Mouse (Mus musculus) embryo, embryonic 10 days (tissue): ENCODE data around the gene Fubp3.

ENCODE experiments used
- DNase-seq: peaks from one replicate; pipeline ENCODE4 v3.0.0-alpha.2; 2015; ENCODE audit warnings: low spot score

Fubp3 gene

DNA sequence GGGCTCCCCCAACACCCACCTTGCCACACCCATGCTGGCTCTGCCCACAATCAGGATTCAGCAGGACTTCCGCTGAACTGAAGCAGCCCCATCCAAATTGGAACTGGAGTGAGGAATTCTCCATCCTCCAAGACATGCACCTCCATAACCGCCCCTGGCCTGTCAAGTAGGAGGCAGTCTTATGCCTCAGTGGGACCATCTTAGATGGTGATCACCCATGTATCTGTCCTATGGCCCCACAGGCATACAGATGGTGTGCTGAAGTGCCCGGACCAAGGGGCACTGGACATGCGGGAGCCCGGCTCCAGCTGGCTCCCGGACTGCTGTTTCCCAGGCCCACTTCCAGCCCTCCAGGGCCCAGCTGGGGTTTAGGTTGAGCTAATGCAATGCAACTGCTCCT lies 46.8 kb downstream of the Fubp3 start:
- DNase-seq, result no peak

DNA sequence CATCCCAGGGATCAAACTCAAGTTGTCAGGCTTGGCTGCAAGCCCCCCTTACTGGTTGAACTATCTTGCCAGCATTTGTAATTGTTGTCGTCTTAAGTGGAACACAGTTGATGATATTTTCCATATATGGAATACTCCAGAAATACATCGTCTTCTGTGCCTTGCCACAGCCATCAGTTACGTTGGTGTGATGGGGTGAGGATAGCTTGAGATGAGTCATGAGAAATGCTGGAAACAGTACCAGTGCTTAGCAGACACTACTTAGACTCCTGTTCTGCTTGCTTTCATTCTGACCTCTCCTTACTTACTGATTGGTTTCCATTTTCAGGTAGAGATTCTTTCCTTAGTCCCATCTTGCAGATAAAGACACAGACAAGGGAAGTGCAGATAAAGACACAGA lies 61.1 kb downstream of the Fubp3 start:
- DNase-seq, result no peak

DNA sequence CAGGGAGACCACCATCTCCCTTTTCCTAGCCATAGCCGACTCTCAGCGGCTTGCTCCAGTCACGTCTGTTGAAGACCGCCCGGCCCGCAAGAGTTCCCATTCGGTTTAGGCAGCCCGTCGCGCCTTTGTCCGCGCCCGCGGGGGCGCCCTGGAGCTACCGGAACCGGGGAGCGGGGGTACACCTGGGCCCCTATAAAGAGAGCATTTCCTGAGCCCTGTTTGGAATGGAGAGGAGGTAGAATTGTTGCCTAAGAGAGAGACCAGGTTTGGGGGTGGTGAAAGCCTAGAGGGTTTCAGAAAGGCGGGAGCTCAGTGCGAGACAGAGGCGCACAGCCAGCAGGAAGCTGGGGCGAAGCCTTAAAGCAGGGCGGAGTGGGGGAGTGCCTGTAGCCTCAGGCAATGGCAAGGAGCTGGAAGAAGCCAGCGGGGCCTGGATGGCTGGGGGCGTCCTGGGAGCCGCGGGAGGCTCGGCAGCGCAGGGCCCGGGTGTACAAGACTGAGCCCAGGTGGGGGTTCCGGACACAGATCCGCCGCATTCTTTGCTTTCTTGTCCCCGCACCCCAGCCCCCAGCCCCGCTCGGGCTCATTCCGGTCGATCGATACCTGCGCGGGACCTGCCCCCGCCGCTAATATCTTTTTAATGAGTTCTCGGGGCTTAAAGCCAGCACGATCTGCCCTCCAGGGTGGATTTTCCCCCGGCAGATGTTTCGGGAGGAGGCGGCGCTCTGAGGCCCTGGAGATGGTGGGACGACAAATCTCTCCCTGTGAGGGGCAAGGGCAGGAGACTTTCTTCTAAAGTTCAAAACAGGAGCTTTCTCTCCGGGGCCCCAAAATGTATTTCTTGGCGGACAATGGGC lies 63.1 kb downstream of the Fubp3 start:
- peak; percentile 39 for DNase-seq

- peak; percentile 68 for DNase-seq
Measured at GRCm38 (mm10) chr2:31636138-31636741, 63.8 kb downstream of the Fubp3 start.

DNA sequence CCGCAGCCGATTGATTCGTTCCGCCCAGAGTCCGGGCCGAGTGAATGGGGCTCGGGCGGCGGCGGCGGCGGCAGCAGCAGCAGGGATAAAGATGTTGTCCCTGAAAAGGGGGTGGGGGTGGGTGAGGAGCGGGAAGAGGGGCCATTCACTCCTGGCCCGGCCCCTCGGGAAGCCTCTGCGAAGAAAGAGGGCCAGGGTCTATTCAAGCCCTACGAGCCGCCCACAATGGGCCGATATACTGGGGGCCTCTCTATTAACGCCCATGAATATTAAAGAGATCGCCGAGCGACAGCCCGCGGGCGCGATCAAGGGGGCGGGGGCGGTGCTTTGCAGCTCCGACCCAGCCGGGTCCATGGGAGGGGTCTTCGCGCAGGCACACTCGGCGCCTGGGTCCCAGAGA lies 64.3 kb downstream of the Fubp3 start:
- DNase-seq, result peak; percentile 79

GRCm38 (mm10) chr2:31637311-31637710 lies 64.9 kb downstream of the Fubp3 start:
- no peak for DNase-seq

DNA sequence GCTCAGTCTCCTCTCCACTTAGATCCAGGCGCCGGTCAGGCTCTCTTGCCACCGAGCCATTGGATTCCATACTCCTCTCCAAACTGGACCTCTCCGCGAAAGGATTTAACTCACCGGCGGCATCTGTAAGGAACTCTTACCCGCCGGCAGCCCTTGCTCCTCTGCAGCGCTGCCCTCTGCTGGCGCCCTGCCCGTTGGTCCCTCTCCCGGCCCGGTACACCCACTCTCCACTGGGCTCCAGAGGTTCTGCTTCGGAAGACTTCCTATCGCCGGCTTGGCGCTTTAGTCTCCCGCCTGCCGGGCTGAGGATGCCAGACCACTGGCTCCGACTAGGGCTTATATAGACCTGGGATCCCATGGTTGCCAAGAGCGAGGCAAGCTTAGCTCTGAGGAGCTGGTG lies 65.4 kb downstream of the Fubp3 start:
- peak; percentile 69 for DNase-seq

GRCm38 (mm10) chr2:31638581-31639465 lies 66.4 kb downstream of the Fubp3 start:
- no peak for DNase-seq

DNA sequence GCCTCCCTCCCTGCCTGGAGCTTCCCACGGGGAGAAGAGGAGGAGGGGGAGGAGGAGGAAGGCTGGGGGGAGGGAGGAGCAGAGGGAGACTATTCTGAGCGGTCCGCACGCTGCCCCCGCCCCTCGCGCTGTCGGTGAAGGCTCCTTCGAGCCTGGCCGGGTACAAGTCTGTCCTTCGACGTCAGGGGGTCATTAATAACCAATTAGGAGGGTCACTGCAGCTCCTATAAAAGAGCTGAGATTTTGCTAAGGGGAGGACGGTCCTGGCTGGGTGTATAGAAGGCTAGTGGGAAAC lies 67.0 kb downstream of the Fubp3 start:
- DNase-seq, result peak; percentile 53

DNA sequence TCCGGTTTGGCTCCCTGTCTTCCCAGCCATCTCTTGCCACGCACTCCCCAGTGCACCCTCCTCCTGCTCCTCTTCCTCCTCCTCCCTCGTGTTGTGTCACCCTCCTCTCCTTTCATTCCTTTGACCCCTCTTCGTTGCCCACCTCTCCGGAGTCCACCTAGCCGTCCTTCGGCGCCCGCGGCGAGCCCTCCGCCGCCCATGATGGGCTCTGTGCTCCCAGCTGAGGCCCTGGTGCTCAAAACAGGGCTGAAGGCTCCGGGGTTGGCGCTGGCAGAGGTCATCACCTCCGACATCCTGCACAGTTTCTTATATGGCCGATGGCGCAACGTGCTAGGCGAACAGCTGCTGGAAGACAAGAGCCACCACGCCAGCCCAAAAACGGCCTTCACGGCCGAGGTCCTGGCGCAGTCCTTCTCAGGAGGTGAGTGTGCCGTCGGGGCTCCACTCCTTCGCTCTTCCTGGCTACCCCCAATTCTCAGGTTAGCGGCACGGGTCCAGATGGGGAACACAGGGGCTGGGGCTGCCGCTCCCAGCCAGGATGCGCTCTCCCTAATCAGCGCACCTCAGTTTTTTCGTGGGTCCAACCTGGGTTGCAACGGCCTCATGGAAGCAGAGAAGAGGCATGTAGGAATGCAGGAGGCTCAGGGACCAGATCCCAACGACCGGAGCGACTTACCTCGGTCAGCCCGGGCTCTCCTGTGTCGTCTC lies 67.6 kb downstream of the Fubp3 start, which contains the start of gene Prdm12:
Gene Prdm12, plus strand, starts transcription at position 137 of the 708 bp plus-strand sequence.
- peak; percentile 51 for DNase-seq

GRCm38 (mm10) chr2:31640609-31641507 lies 68.4 kb downstream of the Fubp3 start:
- peak; percentile 71 for DNase-seq

DNA sequence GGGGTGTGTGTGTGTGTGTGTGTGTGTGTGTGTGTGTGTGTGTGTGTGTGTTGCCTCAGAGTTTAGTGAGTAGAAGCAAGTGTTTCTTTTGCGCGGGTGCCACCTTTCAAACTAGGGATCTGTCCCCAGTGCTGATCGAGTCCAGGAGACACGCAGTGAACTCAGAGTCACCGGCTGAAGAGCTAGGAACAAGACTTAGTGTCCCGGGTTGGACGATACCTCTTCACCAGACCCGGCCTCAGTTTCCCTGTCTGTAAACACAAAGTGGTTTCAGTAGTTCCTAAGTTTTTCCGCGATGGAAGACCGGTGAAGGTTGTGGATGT lies 69.0 kb downstream of the Fubp3 start:
- DNase-seq, result peak; percentile 43

- DNase-seq, result no peak
Measured at GRCm38 (mm10) chr2:31641929-31642328, 69.5 kb downstream of the Fubp3 start.

GRCm38 (mm10) chr2:31653971-31654853 lies 81.8 kb downstream of the Fubp3 start:
- peak; percentile 51 for DNase-seq

DNA sequence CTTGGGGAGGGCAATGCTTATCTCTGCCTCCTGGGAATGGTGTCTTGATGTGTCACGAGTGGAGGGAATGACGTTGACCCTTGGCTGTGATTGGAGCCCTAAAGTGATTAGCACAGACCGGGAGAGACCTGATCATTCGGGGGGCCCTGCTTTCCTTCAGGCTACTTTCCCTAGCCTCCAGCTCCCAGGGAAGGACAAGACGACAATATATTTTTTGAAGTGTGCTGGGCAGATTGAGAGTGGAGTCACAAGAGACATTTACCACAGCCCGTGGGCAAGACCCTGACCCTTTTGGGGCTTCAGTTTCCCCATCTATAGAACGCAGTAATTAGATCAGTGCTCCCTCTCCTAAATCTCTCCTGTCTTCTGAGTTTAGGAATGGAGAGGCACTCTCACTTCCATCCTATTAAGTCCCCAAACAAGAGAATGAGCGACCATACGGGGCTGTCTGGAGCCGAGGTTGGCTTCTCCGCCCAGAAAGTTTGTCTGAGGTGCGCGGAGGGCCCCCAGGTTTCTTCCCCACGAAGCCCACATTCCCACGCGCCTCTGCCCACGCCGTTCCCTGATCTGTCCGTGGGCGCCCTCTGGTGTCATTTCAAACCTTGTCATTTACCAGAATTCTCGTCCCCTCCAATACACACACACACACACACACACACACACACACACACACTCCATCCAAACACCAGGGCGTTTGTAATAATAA lies 82.6 kb downstream of the Fubp3 start:
- peak; percentile 44 for DNase-seq

DNA sequence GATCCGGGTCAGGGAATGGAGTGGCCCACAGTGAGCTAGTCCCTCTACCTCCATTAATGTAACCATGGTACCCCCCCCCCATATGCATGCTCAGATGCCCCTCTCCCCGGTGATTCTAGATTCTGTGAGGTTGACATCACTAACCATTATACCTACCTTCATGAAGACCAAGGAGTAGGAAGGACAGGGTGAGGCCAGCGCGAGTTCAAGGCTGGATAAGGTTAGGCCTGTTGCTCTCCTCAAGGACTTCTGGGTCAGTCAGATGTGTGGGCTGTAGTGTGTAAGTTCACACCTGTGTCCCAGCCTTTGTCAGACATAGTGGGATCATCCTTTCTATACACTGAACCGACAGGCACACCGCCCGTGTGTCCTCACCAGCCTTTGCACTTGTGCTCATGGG lies 83.9 kb downstream of the Fubp3 start:
- DNase-seq, result no peak

GRCm38 (mm10) chr2:31662939-31663803 lies 90.7 kb downstream of the Fubp3 start:
- no peak for DNase-seq

DNA sequence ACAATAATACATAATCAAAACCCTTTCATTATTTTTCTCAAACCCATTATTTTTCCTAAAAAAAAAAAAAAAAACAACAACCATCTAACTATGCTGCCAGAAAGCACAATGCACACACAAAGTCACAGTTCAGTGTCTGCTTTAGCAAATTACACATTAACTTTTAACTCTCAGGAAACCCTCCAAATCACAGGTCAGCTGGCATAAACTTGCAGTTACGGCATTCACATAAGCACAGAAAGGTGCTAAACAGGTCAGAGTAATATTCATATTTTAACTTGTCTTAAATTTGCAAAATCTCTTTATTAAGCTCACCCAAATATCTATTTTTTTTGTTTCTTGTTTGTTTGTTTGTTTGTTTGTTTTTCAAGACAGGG lies 91.3 kb downstream of the Fubp3 start:
- DNase-seq, result no peak
